Mouse (Mus musculus): ENCODE measurements around the gene Ulk4. TPM values are rescaled to one million over a fixed set of nuclear protein-coding genes. Genes with fewer than 3 reads are reported as not detected.
"Not testable (repeated sequence)": the region's sequence is repeated elsewhere in the genome, so short reads cannot be mapped to it uniquely, and the experiment has no call there.

The Ulk4 gene
- polyA plus RNA-seq, 1 experiment: 4.6 TPM

DNA sequence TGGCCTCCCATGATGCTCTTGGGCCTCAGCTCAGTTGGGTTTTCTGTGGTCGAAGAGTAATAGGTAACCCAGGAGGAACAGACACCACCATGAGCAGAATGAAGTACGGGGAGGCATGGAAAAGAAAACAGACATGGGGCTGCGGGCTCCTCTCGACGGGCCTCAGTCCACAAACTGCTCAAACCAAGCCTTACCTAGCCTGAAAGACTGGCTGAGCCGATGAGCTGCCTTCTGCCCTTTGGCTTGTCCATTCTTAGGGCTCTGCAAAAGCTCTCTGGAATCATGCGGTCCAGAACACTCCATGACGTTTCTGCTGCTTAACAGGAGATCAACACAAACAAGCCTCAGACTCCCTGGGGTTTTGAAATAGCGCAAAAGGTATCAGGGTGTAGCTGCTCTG, 19.9 kb downstream of the Ulk4 start:
- TF ChIP-seq CTCF (IDR thresholded peaks at IDR 0.05; ENCODE audit: borderline replicate concordance, insufficient read depth, low read length) (no peak), POLR2A (IDR thresholded peaks at IDR 0.05; ENCODE audit: low read depth, low read length) (no peak)
- Histone ChIP-seq H3K4me3 (ENCODE audit: insufficient read depth, low read length) (no peak overlapping the region), H3K4me1 (ENCODE audit: control insufficient read depth, insufficient read depth, low read length) (no peaks in the 10 kb centered on the region), H3K27ac (ENCODE audit: insufficient read depth, low read length) (no peak overlapping the region)

DNA sequence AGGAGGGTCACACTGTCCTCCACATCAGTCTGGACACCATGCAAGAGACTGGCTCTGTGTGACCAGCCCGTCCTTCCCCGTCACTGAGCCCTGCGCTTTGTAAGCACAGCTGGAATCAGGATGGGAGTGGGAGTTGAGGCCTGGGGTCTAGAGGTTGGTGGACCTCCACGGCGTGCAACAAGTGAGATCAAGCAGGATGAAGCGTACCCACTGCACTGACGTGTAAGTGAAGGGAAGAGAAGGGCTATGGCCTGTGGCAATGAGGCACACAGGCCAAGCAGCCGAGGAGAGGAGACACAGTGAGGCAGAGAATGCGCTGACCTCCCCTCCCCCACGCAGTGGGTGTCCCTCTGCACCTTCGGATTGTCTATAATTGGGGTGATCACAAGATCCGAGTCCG, 22.2 kb downstream of the Ulk4 start:
- no peak overlapping the region for H3K27ac ChIP-seq (ENCODE audit: insufficient read depth, low read length)
- TF ChIP-seq CTCF (IDR thresholded peaks at IDR 0.05; ENCODE audit: borderline replicate concordance, insufficient read depth, low read length): no peak
- TF ChIP-seq POLR2A (IDR thresholded peaks at IDR 0.05; ENCODE audit: low read depth, low read length): no peak
- no peak overlapping the region for H3K4me3 ChIP-seq (ENCODE audit: insufficient read depth, low read length)
- H3K4me1 ChIP-seq (ENCODE audit: control insufficient read depth, insufficient read depth, low read length): no peaks in the 10 kb centered on the region

DNA sequence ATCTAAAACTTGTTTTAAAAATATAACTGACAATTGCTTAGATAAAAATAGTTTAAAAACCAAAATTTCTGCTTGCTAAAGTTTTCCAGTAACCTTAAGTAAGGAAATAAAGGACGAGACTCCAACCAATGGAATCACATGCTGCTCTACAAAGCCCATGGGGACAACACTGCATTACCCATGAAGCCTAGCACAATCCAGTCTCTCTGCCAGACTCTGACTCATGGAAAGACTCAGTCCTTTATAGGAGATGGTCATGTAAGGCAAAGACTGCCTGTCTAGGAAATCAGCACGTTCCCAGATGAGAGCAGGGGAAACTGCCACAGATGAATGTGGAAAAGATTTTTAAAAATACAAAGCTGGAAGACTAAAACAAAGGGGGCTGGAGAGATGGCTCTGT, 23.0 kb downstream of the Ulk4 start:
- no peaks in the 10 kb centered on the region for H3K4me1 ChIP-seq (ENCODE audit: control insufficient read depth, insufficient read depth, low read length)
- H3K4me3 ChIP-seq (ENCODE audit: insufficient read depth, low read length): no peak overlapping the region
- TF ChIP-seq POLR2A (IDR thresholded peaks at IDR 0.05; ENCODE audit: low read depth, low read length): no peak
- no peak for TF ChIP-seq CTCF (IDR thresholded peaks at IDR 0.05; ENCODE audit: borderline replicate concordance, insufficient read depth, low read length)
- H3K27ac ChIP-seq (ENCODE audit: insufficient read depth, low read length): no peak overlapping the region

DNA sequence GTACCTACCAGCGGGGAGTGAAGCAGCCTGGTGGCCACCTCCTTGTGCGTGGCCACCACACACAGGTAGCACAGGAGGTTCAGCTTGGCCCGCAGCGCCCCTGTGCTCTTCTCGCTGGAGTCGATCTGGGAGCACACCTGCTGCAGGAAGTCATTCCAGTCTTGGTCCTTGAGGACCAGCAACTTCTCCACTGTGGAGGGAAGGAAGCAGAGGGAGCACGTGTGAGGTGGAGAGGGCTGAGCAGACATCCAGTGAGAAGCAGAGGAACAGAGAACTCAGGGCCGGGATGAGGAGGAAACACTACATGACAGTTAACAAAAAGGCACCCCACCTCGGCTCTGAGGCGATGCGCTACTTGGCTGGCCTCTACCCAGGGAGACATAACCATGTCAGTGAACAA, 26.1 kb downstream of the Ulk4 start:
- Histone ChIP-seq H3K27ac (ENCODE audit: insufficient read depth, low read length) (no peak overlapping the region), H3K4me3 (ENCODE audit: insufficient read depth, low read length) (no peak overlapping the region), H3K4me1 (ENCODE audit: control insufficient read depth, insufficient read depth, low read length) (no peaks in the 10 kb centered on the region)
- TF ChIP-seq CTCF (IDR thresholded peaks at IDR 0.05; ENCODE audit: borderline replicate concordance, insufficient read depth, low read length) (no peak), POLR2A (IDR thresholded peaks at IDR 0.05; ENCODE audit: low read depth, low read length) (no peak)

DNA sequence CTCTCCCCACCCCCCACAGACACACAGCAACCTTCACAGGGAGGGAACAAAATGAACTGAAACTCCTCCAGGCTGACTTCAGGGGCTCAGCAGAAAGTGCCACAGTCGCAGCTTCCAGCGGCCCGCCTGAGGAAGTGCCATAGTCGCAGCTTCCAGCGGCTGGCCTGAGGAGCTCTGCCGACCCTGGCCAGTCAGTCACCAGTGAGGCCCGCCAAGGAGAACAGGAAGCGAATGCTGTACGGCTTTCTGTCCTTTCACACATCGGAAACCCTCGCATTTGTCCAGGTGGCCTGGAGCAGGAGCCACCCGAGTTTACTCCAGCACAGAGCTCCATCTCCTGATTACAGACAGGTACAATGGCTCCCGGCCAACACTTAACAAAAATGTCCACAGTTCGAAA, 27.2 kb downstream of the Ulk4 start:
- no peak overlapping the region for H3K4me3 ChIP-seq (ENCODE audit: insufficient read depth, low read length)
- no peak overlapping the region for H3K27ac ChIP-seq (ENCODE audit: insufficient read depth, low read length)
- TF ChIP-seq CTCF (IDR thresholded peaks at IDR 0.05; ENCODE audit: borderline replicate concordance, insufficient read depth, low read length) (no peak), POLR2A (IDR thresholded peaks at IDR 0.05; ENCODE audit: low read depth, low read length) (no peak)
- no peaks in the 10 kb centered on the region for H3K4me1 ChIP-seq (ENCODE audit: control insufficient read depth, insufficient read depth, low read length)

DNA sequence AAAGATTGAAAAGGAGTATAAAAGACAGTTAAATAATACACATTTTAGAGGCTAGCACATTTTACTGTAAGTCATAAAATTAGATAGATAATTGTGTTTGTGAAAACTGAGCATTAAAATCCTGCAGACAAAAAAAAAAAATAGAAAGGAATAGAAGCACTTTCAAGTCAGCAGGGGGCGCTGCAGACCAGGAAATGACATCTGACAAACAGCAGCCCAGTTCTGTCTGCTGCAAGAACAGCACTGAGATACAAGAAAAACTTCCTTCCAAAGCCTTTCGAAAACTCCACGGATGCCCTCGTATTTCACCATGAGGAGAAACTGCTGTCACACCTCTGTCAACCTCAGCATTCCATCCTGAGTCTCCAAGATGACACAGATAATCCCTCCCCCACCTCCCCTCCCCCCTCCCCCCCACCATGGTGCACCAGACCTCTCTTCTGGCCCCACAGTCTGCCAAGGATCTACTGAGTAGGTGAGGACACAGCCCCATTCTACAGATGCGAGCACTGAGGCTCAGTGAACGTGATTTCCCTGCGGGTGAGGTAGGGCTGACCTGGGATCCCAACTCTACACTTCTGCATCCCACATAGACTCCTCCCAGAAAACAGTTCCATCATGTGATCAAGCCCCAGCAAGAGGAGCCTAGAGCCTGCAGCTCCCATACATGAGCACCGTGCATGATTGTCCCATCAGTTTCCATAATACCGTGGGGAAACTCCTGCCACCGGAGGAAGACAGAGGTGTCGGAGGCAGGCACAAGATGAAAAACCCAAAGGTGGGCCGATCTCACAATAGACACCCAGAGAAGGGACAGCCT, 28.8 kb downstream of the Ulk4 start:
- Histone ChIP-seq H3K27ac (ENCODE audit: insufficient read depth, low read length) (no peak overlapping the region), H3K4me3 (ENCODE audit: insufficient read depth, low read length) (no peak overlapping the region), H3K4me1 (ENCODE audit: control insufficient read depth, insufficient read depth, low read length) (no peaks in the 10 kb centered on the region)
- TF ChIP-seq CTCF (IDR thresholded peaks at IDR 0.05; ENCODE audit: borderline replicate concordance, insufficient read depth, low read length) (peak; percentile 56; the same call in 1 of the 2 replicates), POLR2A (IDR thresholded peaks at IDR 0.05; ENCODE audit: low read depth, low read length) (no peak)

DNA sequence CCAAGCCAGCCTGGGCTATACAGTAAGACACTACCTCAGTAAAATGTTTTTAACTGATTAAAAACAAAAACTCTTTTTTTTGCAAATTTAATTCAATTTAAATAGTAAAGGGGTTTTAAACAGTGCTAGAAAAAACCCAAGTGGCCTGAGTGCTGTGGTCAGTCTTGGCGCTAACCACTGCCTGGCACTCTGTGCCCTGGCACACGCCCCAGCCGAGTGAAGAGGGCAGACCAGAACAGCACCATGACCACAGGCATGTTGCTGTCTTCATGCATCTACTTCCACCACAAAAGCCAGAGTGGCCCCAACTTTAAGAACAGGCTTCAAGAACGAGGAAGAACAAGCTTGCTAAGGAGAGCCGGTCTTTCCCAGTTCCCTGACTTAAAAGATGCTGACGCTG, 29.9 kb downstream of the Ulk4 start:
- Histone ChIP-seq H3K4me1 (ENCODE audit: control insufficient read depth, insufficient read depth, low read length) (no peaks in the 10 kb centered on the region), H3K27ac (ENCODE audit: insufficient read depth, low read length) (no peak overlapping the region), H3K4me3 (ENCODE audit: insufficient read depth, low read length) (no peak overlapping the region)
- TF ChIP-seq CTCF (IDR thresholded peaks at IDR 0.05; ENCODE audit: borderline replicate concordance, insufficient read depth, low read length) (no peak), POLR2A (IDR thresholded peaks at IDR 0.05; ENCODE audit: low read depth, low read length) (no peak)

DNA sequence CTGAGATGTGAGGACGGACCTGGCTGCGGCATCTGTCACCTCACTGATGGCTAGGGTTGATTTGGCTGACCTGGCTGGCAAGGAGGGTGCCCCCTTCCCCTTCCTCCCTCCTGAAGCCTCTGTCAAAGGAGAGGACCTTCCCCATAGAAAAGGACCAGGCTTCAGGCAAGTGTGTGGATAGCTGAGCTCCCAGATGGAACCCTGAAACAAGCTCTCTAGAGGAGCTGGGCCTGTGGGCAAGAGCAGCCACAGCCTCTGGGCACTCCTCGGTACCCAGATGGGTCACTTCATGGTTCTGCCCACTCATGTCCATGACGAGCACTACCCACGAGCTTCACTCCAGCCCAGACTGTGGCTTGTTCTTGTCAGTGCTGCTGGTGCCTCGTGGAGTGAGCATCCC, 34.7 kb downstream of the Ulk4 start:
- H3K27ac ChIP-seq (ENCODE audit: insufficient read depth, low read length): no peak overlapping the region
- H3K4me3 ChIP-seq (ENCODE audit: insufficient read depth, low read length): no peak overlapping the region
- no peaks in the 10 kb centered on the region for H3K4me1 ChIP-seq (ENCODE audit: control insufficient read depth, insufficient read depth, low read length)
- TF ChIP-seq POLR2A (IDR thresholded peaks at IDR 0.05; ENCODE audit: low read depth, low read length) (no peak), CTCF (IDR thresholded peaks at IDR 0.05; ENCODE audit: borderline replicate concordance, insufficient read depth, low read length) (no peak)

DNA sequence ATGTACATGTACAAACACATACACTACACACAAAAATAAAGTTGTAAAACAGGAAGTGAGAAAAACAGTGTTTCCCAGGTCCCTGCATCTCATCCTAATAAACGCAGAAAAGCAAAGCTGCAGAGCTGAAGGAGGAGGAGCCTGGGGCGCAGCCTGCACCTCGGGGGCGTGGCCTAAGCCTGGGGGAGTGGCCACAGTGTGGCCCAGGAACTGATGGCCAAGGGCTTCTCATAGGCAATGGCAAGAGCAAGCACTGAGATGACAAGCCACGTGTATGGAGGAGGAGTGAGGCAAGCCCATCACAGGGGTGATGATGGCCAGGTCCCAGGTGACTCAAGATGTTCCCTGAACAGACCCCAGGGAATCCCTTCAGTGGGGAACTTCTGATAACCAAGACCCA, 35.2 kb downstream of the Ulk4 start:
- TF ChIP-seq CTCF (IDR thresholded peaks at IDR 0.05; ENCODE audit: borderline replicate concordance, insufficient read depth, low read length) (no peak), POLR2A (IDR thresholded peaks at IDR 0.05; ENCODE audit: low read depth, low read length) (no peak)
- H3K4me3 ChIP-seq (ENCODE audit: insufficient read depth, low read length): no peak overlapping the region
- H3K4me1 ChIP-seq (ENCODE audit: control insufficient read depth, insufficient read depth, low read length): no peaks in the 10 kb centered on the region
- no peak overlapping the region for H3K27ac ChIP-seq (ENCODE audit: insufficient read depth, low read length)

DNA sequence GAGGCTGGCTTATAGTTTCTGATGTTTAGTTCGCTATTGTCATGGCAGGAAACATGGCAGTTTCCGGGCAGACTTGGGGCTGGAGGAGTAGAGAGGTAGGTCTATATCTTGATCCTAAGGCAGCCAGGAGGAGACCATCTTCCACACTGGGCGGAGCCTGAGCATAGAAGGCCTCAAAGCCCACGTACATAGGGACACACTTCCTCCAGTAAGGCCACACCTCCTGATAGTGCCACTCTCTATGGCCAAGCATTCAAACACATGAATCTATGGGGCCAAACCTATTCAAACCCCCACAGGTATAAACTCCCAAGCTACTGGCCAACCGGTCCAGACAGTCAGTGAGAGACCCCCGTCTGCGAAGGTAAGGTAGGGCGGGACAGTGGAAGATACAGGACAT, 35.6 kb downstream of the Ulk4 start:
- H3K27ac ChIP-seq (ENCODE audit: insufficient read depth, low read length): no peak overlapping the region
- no peak for TF ChIP-seq POLR2A (IDR thresholded peaks at IDR 0.05; ENCODE audit: low read depth, low read length)
- no peak for TF ChIP-seq CTCF (IDR thresholded peaks at IDR 0.05; ENCODE audit: borderline replicate concordance, insufficient read depth, low read length)
- no peaks in the 10 kb centered on the region for H3K4me1 ChIP-seq (ENCODE audit: control insufficient read depth, insufficient read depth, low read length)
- no peak overlapping the region for H3K4me3 ChIP-seq (ENCODE audit: insufficient read depth, low read length)

DNA sequence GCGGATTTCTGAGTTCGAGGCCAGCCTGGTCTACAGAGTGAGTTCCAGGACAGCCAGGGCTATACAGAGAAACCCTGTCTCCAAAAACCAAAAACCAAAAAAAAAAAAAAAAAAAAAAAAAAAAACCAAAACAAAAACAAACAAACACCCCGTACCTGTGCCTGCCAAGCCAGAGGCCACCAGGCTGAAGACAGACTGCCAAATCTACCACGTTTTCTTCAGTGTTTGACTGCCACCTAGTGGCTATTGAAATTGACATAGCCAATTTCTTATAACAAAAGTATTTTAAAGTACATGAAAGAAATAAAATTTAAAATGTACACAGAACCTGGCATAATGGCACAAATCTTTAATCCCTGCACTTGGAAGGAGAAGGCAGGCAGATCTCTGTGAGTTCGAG, 36.8 kb downstream of the Ulk4 start:
- H3K27ac ChIP-seq (ENCODE audit: insufficient read depth, low read length); H3K4me3 ChIP-seq (ENCODE audit: insufficient read depth, low read length); H3K4me1 ChIP-seq (ENCODE audit: control insufficient read depth, insufficient read depth, low read length): not testable (repeated sequence)
